Mouse (Mus musculus): ENCODE results near the gene Cckbr. TPM values are rescaled to one million over a fixed set of nuclear protein-coding genes. Genes with fewer than 3 reads are reported as not detected.

The Cckbr gene
- total RNA-seq, 2 experiments from 2014 or later, result not detected

GRCm38 (mm10) chr7:105487104-105487876 is 61.8 kb downstream of the Cckbr start:
- no peak for DNase-seq (ENCODE audit: low spot score in 2 of 2)

GRCm38 (mm10) chr7:105497881-105498280 is 72.3 kb downstream of the Cckbr start:
- no peak for DNase-seq (ENCODE audit: low spot score in 2 of 2)

DNA sequence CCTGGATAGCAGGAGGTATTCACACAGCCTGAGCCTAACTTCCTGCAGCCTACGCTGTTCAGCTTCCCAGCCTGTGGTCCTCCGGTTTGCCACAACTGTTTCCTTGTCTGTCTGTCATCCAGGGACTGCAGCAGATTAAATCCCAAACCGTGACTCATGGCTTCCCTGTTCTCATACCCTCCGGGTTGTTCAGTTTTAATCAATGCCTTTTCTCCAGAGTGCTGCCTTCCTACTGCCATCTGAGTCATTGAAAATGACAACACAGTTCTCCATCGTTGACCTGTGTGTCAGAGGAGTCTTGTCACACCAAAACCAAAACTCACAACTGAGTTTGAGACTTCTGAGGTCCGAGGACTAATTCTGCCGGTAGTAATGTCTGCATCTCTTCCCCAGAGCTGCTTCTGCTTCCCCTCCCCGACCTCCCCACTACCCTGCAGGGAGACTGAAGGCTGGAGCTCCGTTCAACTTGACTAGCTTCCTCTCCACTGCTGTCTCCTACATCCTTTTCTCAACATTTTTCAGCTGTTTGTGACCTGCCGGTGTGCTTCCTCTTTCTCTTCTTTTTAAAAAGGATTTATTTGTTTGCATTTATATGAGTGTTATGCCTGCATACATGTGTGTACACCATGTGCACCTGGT is 73.4 kb downstream of the Cckbr start:
- no peak for DNase-seq (ENCODE audit: low spot score in 2 of 2)

DNA sequence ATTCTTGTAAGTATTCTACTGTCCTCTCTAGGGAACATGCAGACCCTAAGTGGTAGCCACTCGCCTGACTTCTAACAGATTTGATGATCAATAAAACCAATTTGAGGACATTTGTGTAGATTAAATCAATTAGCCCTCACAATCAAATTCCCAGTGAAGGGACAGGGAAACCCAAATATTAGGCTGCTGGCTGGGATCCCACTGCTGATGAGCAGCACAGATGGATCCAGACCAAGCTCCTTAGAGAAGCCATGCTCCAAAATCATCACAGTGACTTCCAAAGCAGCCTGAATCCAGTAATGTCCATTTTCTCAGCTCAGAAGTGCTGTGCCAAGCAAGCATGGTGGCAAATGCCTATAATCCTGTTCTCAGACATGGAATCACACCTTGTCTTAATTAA is 74.1 kb downstream of the Cckbr start:
- DNase-seq (ENCODE audit: low spot score in 2 of 2), result no peak

DNA sequence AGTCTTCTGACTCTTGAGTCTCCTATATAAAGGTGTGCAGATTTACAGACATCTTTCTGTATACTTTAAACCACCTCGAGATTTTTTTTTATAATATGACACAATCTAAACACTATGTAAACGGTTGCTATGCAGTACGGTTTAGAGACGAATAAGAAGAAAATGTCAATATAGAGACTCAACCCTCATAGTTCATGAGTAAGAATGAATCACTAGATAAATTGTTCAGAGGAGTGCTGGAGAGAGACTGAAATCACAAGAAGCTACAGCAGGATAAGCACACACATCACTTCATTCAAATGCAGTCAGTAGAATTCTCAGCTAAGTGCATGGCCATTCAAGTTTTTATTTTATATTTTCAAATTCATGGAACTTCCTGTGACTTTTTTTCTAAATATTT is 76.5 kb downstream of the Cckbr start:
- DNase-seq (ENCODE audit: low spot score in 2 of 2), result no peak

GRCm38 (mm10) chr7:105507257-105507656 is 81.7 kb downstream of the Cckbr start:
- no peak for DNase-seq (ENCODE audit: low spot score in 2 of 2)

DNA sequence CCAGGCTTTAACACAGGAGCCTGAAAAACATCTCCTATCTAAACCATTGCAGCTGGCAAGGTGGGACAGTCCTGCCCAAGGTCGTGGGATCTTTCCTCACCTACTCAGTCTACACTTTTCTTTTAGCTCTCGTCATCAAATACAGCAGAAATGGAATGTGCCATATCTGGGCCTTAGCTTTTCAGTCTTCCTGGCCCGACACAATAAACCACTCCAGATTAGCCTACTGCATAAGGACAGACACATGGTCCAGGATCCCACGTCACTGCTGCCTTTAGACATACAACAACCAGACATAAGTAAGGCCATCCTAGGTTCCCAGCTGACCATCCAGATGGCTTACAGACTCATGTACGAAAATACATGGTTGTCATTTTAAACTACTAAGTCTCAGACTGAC is 84.6 kb downstream of the Cckbr start:
- DNase-seq (ENCODE audit: low spot score in 2 of 2), result no peak

DNA sequence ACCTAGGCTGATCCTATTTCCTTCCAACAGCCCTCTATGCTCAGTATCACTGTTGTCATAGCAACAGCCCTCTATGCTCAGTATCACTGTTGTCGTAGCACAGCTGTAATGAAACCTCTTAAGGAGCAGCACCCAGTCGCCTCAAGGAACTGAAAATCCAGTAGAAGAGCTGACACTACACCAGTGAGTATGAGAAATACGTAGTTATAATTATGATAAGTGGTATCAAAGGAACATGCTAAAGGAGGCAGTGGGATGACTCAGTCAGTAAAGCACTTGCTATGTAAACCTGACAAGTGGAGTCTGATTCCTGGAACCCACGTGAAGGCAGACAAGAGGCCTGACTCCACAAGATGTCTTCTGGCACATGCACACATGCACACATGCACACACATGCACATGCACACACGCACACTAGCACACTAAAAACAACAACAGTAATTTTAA is 88.3 kb downstream of the Cckbr start:
- DNase-seq (ENCODE audit: low spot score in 2 of 2), result no peak

- DNase-seq (ENCODE audit: low spot score in 2 of 2), result no peak
Measured at GRCm38 (mm10) chr7:105514561-105514960, 89.0 kb downstream of the Cckbr start.

- peak; percentile 24 to 38 for DNase-seq (ENCODE audit: low spot score in 2 of 2)
Measured at GRCm38 (mm10) chr7:105515178-105515577, 89.6 kb downstream of the Cckbr start.

DNA sequence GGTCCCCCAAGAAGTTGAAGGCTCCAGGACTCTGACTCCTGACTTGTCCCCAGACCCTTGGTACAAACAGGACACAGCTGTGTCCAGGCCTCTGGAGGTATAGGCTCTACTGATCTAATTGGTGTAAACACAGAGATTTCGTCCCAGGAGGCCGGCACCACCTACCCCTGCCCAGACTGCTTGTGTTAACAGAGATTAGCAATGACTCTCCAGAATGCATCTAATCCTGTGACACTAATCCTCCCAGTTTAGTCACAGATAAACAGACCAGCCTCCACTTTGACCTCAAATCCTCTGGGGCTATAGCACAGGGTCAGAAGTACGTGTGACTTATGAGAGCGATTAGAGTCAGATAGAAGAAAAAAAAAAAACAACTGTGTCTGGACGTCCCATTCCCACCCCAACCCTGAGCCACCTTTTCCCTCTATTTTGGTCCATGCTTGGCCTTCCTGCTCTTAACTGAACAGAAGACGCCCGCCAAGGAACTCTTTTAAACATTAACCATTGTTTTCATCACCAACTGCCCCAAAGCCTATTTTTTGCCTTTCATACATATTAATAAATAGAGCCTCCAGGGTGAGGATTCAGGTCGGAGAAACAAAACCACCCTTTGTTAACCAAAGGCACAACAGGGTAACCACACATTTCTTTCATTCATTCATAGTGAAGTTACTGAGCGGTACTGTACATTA is 91.3 kb downstream of the Cckbr start:
- no peak for DNase-seq (ENCODE audit: low spot score in 2 of 2)

DNA sequence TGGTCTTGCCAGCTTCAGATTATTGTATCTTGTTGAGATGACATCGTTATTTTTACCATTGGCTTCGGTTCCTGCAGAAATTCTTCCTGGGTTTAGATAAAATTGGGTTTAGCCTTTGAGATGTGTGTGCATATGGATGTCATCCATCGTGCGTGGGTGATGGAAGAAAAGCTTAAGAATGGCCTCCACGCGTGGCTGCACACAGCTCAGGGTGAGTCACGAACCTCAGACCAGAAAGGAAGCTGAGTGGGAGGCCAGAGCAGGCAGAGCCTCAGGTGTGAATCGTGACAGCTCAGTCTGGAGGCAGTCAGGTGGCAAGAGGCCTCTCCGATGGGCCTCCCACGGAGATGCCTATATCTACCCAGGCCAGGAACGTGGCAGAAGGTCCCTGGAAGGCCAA is 93.8 kb downstream of the Cckbr start:
- no peak for DNase-seq (ENCODE audit: low spot score in 2 of 2)

GRCm38 (mm10) chr7:105519771-105520170 is 94.2 kb downstream of the Cckbr start:
- no peak for DNase-seq (ENCODE audit: low spot score in 2 of 2)

DNA sequence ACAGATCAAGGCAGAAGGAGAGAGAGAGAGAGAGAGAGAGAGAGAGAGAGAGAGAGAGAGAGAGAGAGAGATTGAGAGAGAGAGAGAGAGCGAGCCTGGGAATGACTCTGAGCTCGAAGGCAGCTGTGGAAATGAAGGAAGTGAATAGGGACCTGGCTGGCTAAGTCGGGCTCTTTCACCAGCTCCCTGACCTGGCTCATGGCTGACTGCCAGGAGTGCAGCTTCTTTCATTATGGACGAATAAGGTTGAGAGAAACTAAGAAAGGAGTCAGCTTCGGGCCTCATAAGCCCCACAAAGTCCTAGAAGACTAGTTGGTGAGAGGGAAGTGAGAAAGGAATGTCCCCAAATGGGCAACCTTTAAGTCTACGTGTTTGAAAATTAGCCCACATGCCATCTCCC is 94.7 kb downstream of the Cckbr start:
- no peak for DNase-seq (ENCODE audit: low spot score in 2 of 2)

Other genes starting within 250 kb of the Cckbr start
- gene Olfr685, start 239.7 kb upstream of the Cckbr start, total RNA-seq (2021), result not detected
- gene Olfr686, start 218.2 kb upstream of the Cckbr start, total RNA-seq (2021), result not detected
- gene Olfr688, start 137.6 kb upstream of the Cckbr start, total RNA-seq (2021), result not detected
- gene Olfr689, start 114.6 kb upstream of the Cckbr start, total RNA-seq (2021), result not detected
- not detected for gene Olfr690, start 91.6 kb upstream of the Cckbr start, total RNA-seq (2021)
- not detected for gene Olfr691, start 83.5 kb upstream of the Cckbr start, total RNA-seq (2021)
- not detected for gene Olfr692, start 57.5 kb upstream of the Cckbr start, total RNA-seq (2021)
- gene Gm5901, start 50.7 kb upstream of the Cckbr start, total RNA-seq (2021), result not detected
- gene Fam160a2, start 25.7 kb upstream of the Cckbr start, total RNA-seq (2021), result 10 to 100 TPM; 21.0 to 24.9 TPM
- not detected for gene Cnga4, start 21.2 kb upstream of the Cckbr start, total RNA-seq (2021)
- 10 to 100 TPM; 63.8 to 65.3 TPM for gene Cavin3, start 56.6 kb downstream of the Cckbr start, total RNA-seq (2021)
- 10 to 100 TPM; 36.3 to 39.2 TPM for gene Smpd1, start 128.6 kb downstream of the Cckbr start, total RNA-seq (2021)
- gene Apbb1, start 155.9 kb downstream of the Cckbr start, total RNA-seq (2021), result 10 to 100 TPM; 15.0 to 16.6 TPM
- 1 to 10 TPM in 1 of 2 experiments, under 1 TPM in 1; 0.66 to 9.8 TPM for gene Hpx, start 174.4 kb downstream of the Cckbr start, total RNA-seq (2021)
- 10 to 100 TPM; 26.2 to 34.9 TPM for gene Trim3, start 207.8 kb downstream of the Cckbr start, total RNA-seq (2021)
- 10 to 100 TPM; 78.9 to 88.0 TPM for gene Timm10b, start 214.3 kb downstream of the Cckbr start, total RNA-seq (2021)
- 10 to 100 TPM; 39.9 to 41.7 TPM for gene Arfip2, start 214.7 kb downstream of the Cckbr start, total RNA-seq (2021)
- 1 to 10 TPM; 2.8 to 4.0 TPM for gene Gm45799, start 214.8 kb downstream of the Cckbr start, total RNA-seq (2021)
- 1 to 10 TPM; 2.2 to 3.0 TPM for gene Dnhd1, start 225.1 kb downstream of the Cckbr start, total RNA-seq (2021)